Comparison of ENCODE assay signal across 8 mouse cellular contexts in the genomic region with DNA sequence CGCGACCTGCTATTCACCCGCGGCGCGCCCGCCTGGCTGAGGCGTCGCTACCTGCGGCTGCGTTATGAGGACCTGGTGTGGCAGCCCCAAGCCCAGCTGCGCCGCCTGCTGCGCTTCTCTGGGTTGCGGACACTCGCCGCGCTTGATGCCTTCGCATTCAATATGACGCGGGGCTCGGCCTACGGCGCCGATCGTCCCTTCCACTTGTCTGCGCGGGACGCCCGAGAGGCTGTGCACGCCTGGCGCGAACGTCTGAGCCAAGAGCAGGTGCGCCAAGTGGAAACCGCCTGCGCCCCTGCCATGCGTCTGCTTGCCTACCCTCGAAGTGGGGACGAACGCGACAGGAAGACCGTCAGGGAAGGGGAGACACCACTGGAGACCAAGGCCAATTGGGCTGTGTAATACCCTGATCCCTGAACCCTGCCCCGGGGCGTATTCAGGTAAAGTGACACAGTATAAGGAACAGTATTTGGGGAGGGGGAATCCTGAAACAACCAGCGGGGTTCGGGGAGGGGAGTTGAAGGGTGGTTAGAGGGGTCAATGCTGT. TPM values are rescaled to one million over a fixed set of nuclear protein-coding genes. Genes with fewer than 3 reads are reported as not detected.
A peak's percentile ranks its signal among the peaks of the same experiment; 100 is the strongest.
DNase-seq lines count a peak whose midpoint lies in the region; ATAC-seq and TF ChIP-seq lines count a peak whose summit lies in the region.

No protein-coding gene starts in this region.

- peak overlapping the region; percentile 70 for H3K4me2 ChIP-seq in hindbrain, embryonic 13.5 days
- peak overlapping the region; percentile 49 for H3K4me2 ChIP-seq in liver, embryonic 15.5 days

- peak overlapping the region; percentile 60 for H3K9ac ChIP-seq in hindbrain, embryonic 13.5 days
- no peak overlapping the region for H3K9ac ChIP-seq in liver, embryonic 15.5 days

- H3K4me3 ChIP-seq in C2C12 (ENCODE audit: insufficient read depth, poor library complexity, severe bottlenecking) = peak overlapping the region; percentile 6
- H3K4me3 ChIP-seq in embryonic facial prominence, embryonic 10.5 days = peak overlapping the region; percentile 59
- H3K4me3 ChIP-seq in hindbrain, embryonic 13.5 days = peak overlapping the region; percentile 48
- H3K4me3 ChIP-seq in liver, embryonic 15.5 days (replicated peaks) = peak overlapping the region; percentile 33; the same call in 1 of the 2 replicates
- H3K4me3 ChIP-seq in testis, adult 2 months (ENCODE audit: control insufficient read depth, low read depth, low read length) = peak overlapping the region; percentile 63

- H3K9me3 ChIP-seq in embryonic facial prominence, embryonic 10.5 days = peaks cover 15% of the 10 kb centered on the region; the same call in 1 of the 2 replicates
- no peaks in the 10 kb centered on the region for H3K9me3 ChIP-seq in hindbrain, embryonic 13.5 days
- no peaks in the 10 kb centered on the region for H3K9me3 ChIP-seq in liver, embryonic 15.5 days (replicated peaks)

- WGBS in embryonic facial prominence, embryonic 10.5 days = 33% methylated on average over 47 of the region's 47 CpGs
- 27% methylated on average over 47 of the region's 47 CpGs for WGBS in hindbrain, embryonic 13.5 days
- 25% methylated on average over 47 of the region's 47 CpGs for WGBS in liver, embryonic 15.5 days (ENCODE audit: insufficient replicate concordance)

- peak; percentile 7 for DNase-seq in gastrocnemius, postnatal 10 days
- DNase-seq in gastrocnemius, postnatal 36 days = no peak
- DNase-seq in embryonic facial prominence, embryonic 10.5 days (ENCODE audit: low spot score) = peak; percentile 29

- H3K27me3 ChIP-seq in C2C12 (ENCODE audit: control insufficient read depth, insufficient read depth, insufficient read length) = no peaks in the 10 kb centered on the region
- H3K27me3 ChIP-seq in embryonic facial prominence, embryonic 10.5 days (replicated peaks; ENCODE audit: low read depth, poor library complexity, severe bottlenecking) = peaks cover 20% of the 10 kb centered on the region
- peaks cover 10% of the 10 kb centered on the region for H3K27me3 ChIP-seq in hindbrain, embryonic 13.5 days
- peaks cover 25% of the 10 kb centered on the region for H3K27me3 ChIP-seq in liver, embryonic 15.5 days
- H3K27me3 ChIP-seq in testis, adult 2 months (ENCODE audit: control insufficient read depth, insufficient read depth, low read length) = no peaks in the 10 kb centered on the region

- ATAC-seq in hindbrain, embryonic 13.5 days (ENCODE audit: low FRiP score) = peak; percentile 53
- ATAC-seq in liver, embryonic 15.5 days (ENCODE audit: insufficient read depth) = no peak
- no peak for ATAC-seq in megakaryocyte-erythroid progenitor cell, adult 5-6 weeks (replicated peaks; ENCODE audit: low FRiP score, low TSS enrichment, poor library complexity, severe bottlenecking)

- no peaks in the 10 kb centered on the region for H3K79me3 ChIP-seq in C2C12 (ENCODE audit: low read depth)

- no peak for TF ChIP-seq POLR2A in testis, adult 2 months (IDR thresholded peaks at IDR 0.05; ENCODE audit: control insufficient read depth, low read depth, low read length)

- no peak for TF ChIP-seq CTCF in C2C12 (IDR thresholded peaks at IDR 0.05; ENCODE audit: control insufficient read depth, insufficient read depth, insufficient read length)
- no peak for TF ChIP-seq CTCF in testis, adult 2 months (IDR thresholded peaks at IDR 0.05; ENCODE audit: control insufficient read depth, insufficient read depth, insufficient replicate concordance, low read depth, low read length)

- H3K27ac ChIP-seq in embryonic facial prominence, embryonic 10.5 days (replicated peaks) = no peak overlapping the region
- no peak overlapping the region for H3K27ac ChIP-seq in hindbrain, embryonic 13.5 days
- H3K27ac ChIP-seq in liver, embryonic 15.5 days (replicated peaks) = no peak overlapping the region
- H3K27ac ChIP-seq in testis, adult 2 months (ENCODE audit: control insufficient read depth, insufficient read depth, low read depth, low read length) = no peak overlapping the region

- H3ac ChIP-seq in C2C12 (ENCODE audit: control insufficient read depth, insufficient read length, low read depth) = no peak overlapping the region

- H3K4me1 ChIP-seq in embryonic facial prominence, embryonic 10.5 days = 0 out of 2 replicates have a peak, but pooled peaks cover 9% of the 10 kb centered on the region
- H3K4me1 ChIP-seq in hindbrain, embryonic 13.5 days (replicated peaks) = peaks cover 6% of the 10 kb centered on the region; the same call in 1 of the 2 replicates
- H3K4me1 ChIP-seq in liver, embryonic 15.5 days (replicated peaks) = no peaks in the 10 kb centered on the region
- peaks cover 10% of the 10 kb centered on the region for H3K4me1 ChIP-seq in testis, adult 2 months (ENCODE audit: control insufficient read depth, insufficient read depth, low read length)

- intact Hi-C loops in gastrocnemius, postnatal 36 days (cut with DNase I) = no loop called here

- H3K79me2 ChIP-seq in C2C12 (ENCODE audit: control insufficient read depth, insufficient read depth) = no peaks in the 10 kb centered on the region

- H3K36me3 ChIP-seq in C2C12 (ENCODE audit: control insufficient read depth, insufficient read depth) = no peaks in the 10 kb centered on the region
- no peaks in the 10 kb centered on the region for H3K36me3 ChIP-seq in embryonic facial prominence, embryonic 10.5 days (replicated peaks)
- no peaks in the 10 kb centered on the region for H3K36me3 ChIP-seq in hindbrain, embryonic 13.5 days
- H3K36me3 ChIP-seq in liver, embryonic 15.5 days (replicated peaks) = no peaks in the 10 kb centered on the region
- no peaks in the 10 kb centered on the region for H3K36me3 ChIP-seq in testis, adult 2 months (ENCODE audit: control insufficient read depth, insufficient read depth, low read length)

TF ChIP-seq in C2C12, 6 proteins besides CTCF, POLR2A, EP300 and RAD21:
- TF ChIP-seq CEBPB (IDR thresholded peaks at IDR 0.05; ENCODE audit: low read depth) (no peak), MYOD1 (IDR thresholded peaks at IDR 0.05; ENCODE audit: control insufficient read depth, insufficient read length, low read depth) (no peak), FOSL1 (IDR thresholded peaks at IDR 0.05; ENCODE audit: insufficient read depth, low read length, poor library complexity, severe bottlenecking) (no peak), MAX (IDR thresholded peaks at IDR 0.05) (no peak), MYOG (IDR thresholded peaks at IDR 0.05; ENCODE audit: control insufficient read depth, extremely low read depth, insufficient read length) (no peak), USF1 (IDR thresholded peaks at IDR 0.05; ENCODE audit: low read depth) (no peak)

RNA-seq across cellular contexts. Expression of a gene that starts 1.5 kb away (rescaled TPM):
- total RNA-seq in gastrocnemius, postnatal 10 days (2021) = 1 to 10 TPM; 5.1 to 7.3 TPM
- total RNA-seq in gastrocnemius, postnatal 36 days (2021) = 1 to 10 TPM; 1.7 to 1.8 TPM
- polyA plus RNA-seq in C2C12 (2012; fragmentation: generic; extraction: Trizol) = 6.3 TPM
- 2.6 and 3.0 TPM in 2 replicates for polyA plus RNA-seq in embryonic facial prominence, embryonic 10.5 days (2016; fragmentation: Nextera tagmentation; extraction: Ambion mirVana)
- 4.1 and 4.9 TPM in 2 replicates for polyA plus RNA-seq in hindbrain, embryonic 13.5 days (2015; fragmentation: Nextera tagmentation; extraction: Ambion mirVana)
- polyA plus RNA-seq in liver, embryonic 15.5 days (2015; fragmentation: Nextera tagmentation; extraction: Ambion mirVana) = 1.0 and 1.3 TPM in 2 replicates
- polyA plus RNA-seq in testis, adult 2 months (2012; rRNA removed) = 0.07 and 0.20 TPM in 2 replicates
- total RNA-seq in megakaryocyte-erythroid progenitor cell, adult 5-6 weeks (2014; fragmentation: Nextera tagmentation) = not detected in 2 replicates
- not detected in 2 replicates for total RNA-seq in megakaryocyte-erythroid progenitor cell, adult 5-6 weeks (2017)

Comparison
In these comparisons a context has a peak if more than half of its experiments do, and no peak if none do; other contexts are left out.
1. DNase-seq: peak in gastrocnemius, postnatal 10 days (single experiment) and embryonic facial prominence, embryonic 10.5 days (single experiment); none in gastrocnemius, postnatal 36 days (0 of 2).
2. H3K4me3 ChIP-seq: peak in every context shown above with its lines; median percentile 63 in testis, adult 2 months; 59 in embryonic facial prominence, embryonic 10.5 days; 48 in hindbrain, embryonic 13.5 days; 33 in liver, embryonic 15.5 days; 6 in C2C12.